Mouse (Mus musculus): ENCODE measurements around the gene Gpsm3. TPM values are rescaled to one million over a fixed set of nuclear protein-coding genes. Genes with fewer than 3 reads are reported as not detected.

Gene Gpsm3
- total RNA-seq, 4 experiments from 2014 or later, result 2.0 to 4.5 (median 3.1) TPM

DNA sequence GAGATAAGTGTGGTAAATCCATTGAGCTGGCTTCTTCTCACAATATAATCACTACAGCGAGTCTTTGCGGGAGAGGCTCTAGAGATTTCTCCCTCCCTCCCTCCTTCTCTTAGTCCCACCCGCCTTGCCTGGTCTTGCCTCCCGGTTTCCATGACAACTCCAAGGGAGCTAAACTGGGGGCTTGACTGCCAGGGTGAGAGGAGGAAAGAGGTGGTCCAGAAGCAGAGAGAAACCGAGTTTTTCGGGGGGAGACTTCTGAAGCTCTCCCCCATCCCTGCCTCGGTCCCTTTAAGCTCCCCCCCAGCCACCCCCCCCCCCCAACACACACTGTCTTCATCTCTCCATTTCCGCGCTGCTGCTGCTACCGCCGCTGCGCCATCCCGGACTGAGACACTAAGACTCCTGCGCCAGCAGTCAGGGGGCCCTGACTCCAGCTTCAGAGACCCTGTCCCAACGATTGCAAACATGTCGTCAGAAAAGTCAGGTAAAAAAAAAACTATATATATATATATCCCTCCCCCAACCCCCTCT, 39.7 kb downstream of the Gpsm3 start, which contains the start of gene Prrt1:
TSS of gene Prrt1 (plus strand) at position 313 of the 531 bp plus-strand sequence.
- DNase-seq (ENCODE audit: low spot score), result no peak

DNA sequence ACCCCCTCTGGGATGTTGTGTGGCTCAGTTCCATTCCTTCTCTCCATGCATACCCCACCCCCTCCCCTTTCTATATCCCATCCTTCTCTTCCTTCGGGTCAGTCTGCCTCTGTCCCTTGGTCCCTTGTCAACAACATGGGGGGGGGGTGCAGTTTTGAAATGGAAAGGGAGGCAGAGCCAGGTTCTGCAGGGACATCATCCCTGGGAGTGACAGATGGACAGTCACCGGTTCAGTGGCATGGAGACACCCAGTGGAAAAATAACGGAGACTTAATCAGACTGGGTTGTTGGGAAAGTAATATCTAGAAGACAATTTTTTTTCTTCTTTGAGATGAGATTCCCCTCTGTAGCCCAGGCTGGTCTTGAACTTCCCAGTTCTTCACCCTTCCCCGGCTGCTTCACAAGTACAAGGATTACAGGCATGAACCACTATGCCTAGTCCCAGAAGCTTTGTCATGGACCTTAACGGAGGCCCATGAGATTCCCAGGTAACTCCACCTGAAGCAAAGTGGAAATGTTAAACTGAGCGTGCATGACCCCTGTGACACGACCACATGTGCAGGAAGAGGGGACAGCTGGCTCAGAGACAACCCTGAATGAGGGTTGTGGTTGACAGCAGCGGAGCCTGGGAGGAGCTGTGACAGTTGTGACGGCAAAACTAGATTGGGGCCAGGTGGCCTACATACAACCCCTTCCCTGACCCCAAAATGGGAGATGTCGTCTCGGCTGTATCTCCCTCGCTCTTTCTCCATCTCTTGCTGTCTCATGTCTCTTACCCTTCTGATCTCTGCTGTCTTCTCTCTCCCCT, 40.4 kb downstream of the Gpsm3 start:
- DNase-seq (ENCODE audit: low spot score), result no peak

GRCm38 (mm10) chr17:34630761-34631301, 41.2 kb downstream of the Gpsm3 start:
- DNase-seq (ENCODE audit: low spot score), result no peak

DNA sequence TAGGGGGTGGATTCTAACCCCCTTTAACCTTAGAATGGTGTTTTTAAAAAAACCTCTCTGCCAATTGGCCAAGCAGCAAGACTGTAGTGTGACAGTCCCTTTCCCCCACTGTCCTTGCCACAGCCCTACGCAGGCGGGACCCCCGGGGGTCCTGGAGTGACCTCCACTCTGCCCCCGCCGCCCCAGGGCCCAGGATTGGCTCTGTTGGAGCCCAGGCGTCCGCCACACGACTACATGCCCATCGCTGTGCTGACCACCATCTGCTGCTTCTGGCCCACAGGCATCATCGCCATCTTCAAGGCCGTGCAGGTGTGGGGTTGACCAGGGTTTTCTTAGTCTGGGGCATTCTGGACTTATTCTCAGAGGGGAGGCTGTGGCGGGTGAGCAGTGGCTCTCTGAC, 42.0 kb downstream of the Gpsm3 start:
- DNase-seq (ENCODE audit: low spot score), result no peak

DNA sequence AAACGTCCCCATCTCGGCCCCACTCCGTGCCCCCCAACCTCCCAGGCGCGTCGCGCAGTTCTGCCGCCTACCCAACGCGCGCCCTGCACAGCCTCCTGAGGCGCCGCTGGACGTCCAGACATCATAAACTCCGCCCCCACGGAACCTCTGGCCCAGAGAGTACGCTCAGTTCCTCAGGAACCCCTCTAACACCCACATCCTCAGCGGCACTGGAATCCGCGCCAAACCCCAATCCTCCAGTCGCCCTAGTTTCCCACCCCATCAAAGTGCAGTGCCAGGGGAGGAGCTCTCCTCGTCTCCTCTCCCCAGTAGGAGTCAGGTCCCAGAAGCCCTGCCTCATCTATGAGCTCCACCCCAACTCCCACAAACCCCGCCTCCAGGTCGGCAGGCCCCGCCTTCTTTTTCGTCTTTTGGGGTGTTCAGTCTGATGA, 42.7 kb downstream of the Gpsm3 start:
- DNase-seq (ENCODE audit: low spot score), result peak; percentile 83

DNA sequence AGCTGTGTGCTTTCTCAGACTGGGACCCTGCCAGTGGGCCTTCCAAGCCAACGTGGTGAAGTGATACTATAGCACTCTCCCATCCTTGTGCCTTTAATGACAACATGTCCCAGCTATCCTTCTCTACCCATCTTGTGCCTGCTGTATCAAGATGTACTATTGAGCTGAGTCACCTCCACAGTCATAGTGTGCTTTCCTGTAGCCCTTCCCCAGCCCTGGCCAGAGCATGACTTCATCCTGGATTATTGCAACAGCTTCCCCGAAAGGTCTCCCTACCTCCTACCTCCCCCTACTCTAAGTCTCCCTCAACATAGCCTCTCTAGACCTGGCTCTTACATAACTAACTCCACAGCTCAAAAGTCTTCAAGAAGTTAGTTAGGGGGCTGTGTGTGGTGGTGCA, 46.1 kb downstream of the Gpsm3 start:
- DNase-seq (ENCODE audit: low spot score), result no peak

DNA sequence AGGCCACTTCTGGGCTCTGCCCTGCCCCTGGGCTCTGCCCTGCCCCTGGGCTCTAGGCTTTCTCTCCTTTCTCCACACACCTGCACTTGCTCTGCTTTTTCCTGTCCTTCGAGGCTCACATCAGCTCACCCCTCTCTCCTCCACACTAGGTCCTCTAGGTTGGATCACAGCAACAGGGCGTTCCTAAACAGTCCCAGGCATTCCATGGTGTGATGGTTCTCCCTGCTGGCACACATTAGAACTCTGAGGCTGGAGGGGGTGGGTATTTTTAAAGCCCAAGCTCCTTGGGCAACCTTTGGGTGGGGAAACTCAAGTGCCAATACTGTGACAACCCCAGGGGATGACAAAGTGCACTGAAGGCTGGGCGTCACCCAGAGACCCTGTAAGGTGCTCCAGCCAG, 47.9 kb downstream of the Gpsm3 start:
- no peak for DNase-seq (ENCODE audit: low spot score)

DNA sequence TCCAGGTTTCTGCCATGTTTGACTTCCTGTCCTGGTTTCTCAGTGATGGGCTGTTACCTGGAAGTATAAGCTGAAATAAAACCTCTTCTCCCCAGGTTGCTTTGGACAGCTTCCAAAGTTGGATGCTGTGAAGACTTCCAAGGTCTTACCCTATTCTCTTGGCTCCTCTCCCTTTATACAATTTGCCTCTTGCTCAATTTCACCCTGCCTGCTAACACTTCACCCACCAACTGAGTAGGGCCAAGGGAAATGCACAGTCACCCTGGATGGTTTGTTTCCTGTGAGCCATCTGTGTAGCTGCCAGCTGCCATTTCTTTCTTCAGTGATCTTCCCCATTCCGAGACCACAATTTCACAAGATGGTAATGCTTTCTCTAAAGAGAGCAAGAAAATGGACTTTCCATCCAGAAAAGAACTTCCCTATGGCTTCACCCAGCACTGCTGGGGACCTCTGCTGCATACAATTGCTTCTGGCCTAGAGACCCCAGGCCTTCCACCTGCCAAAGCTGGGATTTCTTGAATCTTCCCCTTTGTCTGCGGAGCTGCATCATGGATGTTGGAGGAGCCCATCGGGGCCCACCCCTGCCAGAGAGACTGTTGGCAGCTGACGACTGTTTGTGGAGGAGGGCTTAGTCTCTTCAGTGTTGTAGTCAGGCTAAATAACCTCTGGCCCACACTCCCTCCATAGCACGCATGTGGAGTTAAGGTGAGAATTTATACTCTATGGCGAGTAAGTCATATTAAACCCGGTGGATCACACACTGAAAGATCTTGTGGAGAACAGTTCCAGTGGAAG, 50.1 kb downstream of the Gpsm3 start:
- no peak for DNase-seq (ENCODE audit: low spot score)

GRCm38 (mm10) chr17:34640778-34641601, 51.4 kb downstream of the Gpsm3 start:
- DNase-seq (ENCODE audit: low spot score), result no peak

Other genes starting within 250 kb of the Gpsm3 start
- under 1 TPM; 0.16 to 0.68 (median 0.49) TPM for gene Btnl2, start 235.0 kb upstream of the Gpsm3 start, total RNA-seq (2022)
- gene Btnl1, start 212.7 kb upstream of the Gpsm3 start, total RNA-seq (2022), result not detected
- gene BC051142, start 191.0 kb upstream of the Gpsm3 start, total RNA-seq (2022), result under 1 TPM in 2 of 4 experiments, not detected in 2; 0.34 to 0.79 TPM
- not detected for gene Btnl4, start 112.5 kb upstream of the Gpsm3 start, total RNA-seq (2022)
- gene Btnl6, start 72.5 kb upstream of the Gpsm3 start, total RNA-seq (2022), result not detected
- gene Notch4, start 25.5 kb upstream of the Gpsm3 start, total RNA-seq (2022), result 10 to 100 TPM; 25.7 to 32.7 (median 28.6) TPM
- gene Pbx2, start 1.5 kb downstream of the Gpsm3 start, total RNA-seq (2022), result 10 to 100 TPM; 16.0 to 20.6 (median 17.6) TPM
- gene Ager, start 8.1 kb downstream of the Gpsm3 start, total RNA-seq (2022), result under 1 TPM in 2 of 4 experiments, not detected in 2; 0.14 to 0.16 TPM
- gene Rnf5, start 13.9 kb downstream of the Gpsm3 start, total RNA-seq (2022), result 10 to 100 TPM; 37.4 to 42.5 (median 39.1) TPM
- gene Agpat1, start 14.5 kb downstream of the Gpsm3 start, total RNA-seq (2022), result 10 to 100 TPM; 66.5 to 78.4 (median 73.4) TPM
- gene Egfl8, start 26.2 kb downstream of the Gpsm3 start, total RNA-seq (2022), result 1 to 10 TPM in 3 of 4 experiments, under 1 TPM in 1; 0.94 to 1.3 (median 1.0) TPM
- gene Ppt2, start 38.7 kb downstream of the Gpsm3 start, total RNA-seq (2022), result 10 to 100 TPM; 48.1 to 68.8 (median 59.5) TPM
- gene Prrt1, start 39.7 kb downstream of the Gpsm3 start, total RNA-seq (2022), result 1 to 10 TPM in 3 of 4 experiments, under 1 TPM in 1; 0.92 to 1.4 (median 1.1) TPM
- gene Fkbpl, start 55.0 kb downstream of the Gpsm3 start, total RNA-seq (2022), result 1 to 10 TPM; 6.9 to 9.7 (median 8.6) TPM
- 10 to 100 TPM; 14.4 to 19.9 (median 16.0) TPM for gene Atf6b, start 57.3 kb downstream of the Gpsm3 start, total RNA-seq (2022)
- 10 to 100 TPM; 22.4 to 34.3 (median 32.2) TPM for gene Tnxb, start 80.7 kb downstream of the Gpsm3 start, total RNA-seq (2022)
- 10 to 100 TPM; 14.3 to 71.5 (median 21.2) TPM for gene C4b, start 154.1 kb downstream of the Gpsm3 start, total RNA-seq (2022)
- gene Cyp21a1, start 214.8 kb downstream of the Gpsm3 start, total RNA-seq (2022), result under 1 TPM in 1 of 4 experiments, not detected in 3; 0.35 TPM
- gene Stk19, start 247.1 kb downstream of the Gpsm3 start, total RNA-seq (2022), result 10 to 100 TPM in 2 of 4 experiments, 1 to 10 TPM in 2; 8.2 to 14.6 (median 9.5) TPM
- 10 to 100 TPM; 10.6 to 15.9 (median 11.5) TPM for gene Dxo, start 247.2 kb downstream of the Gpsm3 start, total RNA-seq (2022)